Mouse (Mus musculus): ENCODE measurements around the gene Vrtn. TPM values are rescaled to one million over a fixed set of nuclear protein-coding genes. Genes with fewer than 3 reads are reported as not detected.

The Vrtn gene
- not detected for polyA plus RNA-seq (2017; shearing (Covaris generic))

GRCm38 (mm10) chr12:84640654-84641053 lies at the start of gene Vrtn:
Gene Vrtn, plus strand, starts transcription at chr12:84641019.

GRCm38 (mm10) chr12:84616977-84617630 lies 23.7 kb upstream of the Vrtn start, which contains the start of gene Abcd4:
Gene Abcd4, minus strand, starts transcription at chr12:84617413.

GRCm38 (mm10) chr12:84698319-84699081 lies 57.7 kb downstream of the Vrtn start, which contains the start of gene Syndig1l:
Gene Syndig1l, minus strand, starts transcription at chr12:84698831.

Other genes starting within 250 kb of the Vrtn start
- gene Entpd5, start 232.0 kb upstream of the Vrtn start, polyA plus RNA-seq (2017; shearing (Covaris generic)) = 61.3 TPM
- 0.88 TPM for gene Bbof1, start 231.9 kb upstream of the Vrtn start, polyA plus RNA-seq (2017; shearing (Covaris generic))
- gene Rnf113a2, start 223.8 kb upstream of the Vrtn start, polyA plus RNA-seq (2017; shearing (Covaris generic)) = 36.0 TPM
- gene Aldh6a1, start 190.0 kb upstream of the Vrtn start, polyA plus RNA-seq (2017; shearing (Covaris generic)) = 27.6 TPM
- 25.9 TPM for gene Lin52, start 189.6 kb upstream of the Vrtn start, polyA plus RNA-seq (2017; shearing (Covaris generic))
- not detected for gene Vsx2, start 71.3 kb upstream of the Vrtn start, polyA plus RNA-seq (2017; shearing (Covaris generic))
- 29.4 TPM for gene Abcd4, start 23.6 kb upstream of the Vrtn start, polyA plus RNA-seq (2017; shearing (Covaris generic))
- not detected for gene Syndig1l, start 57.8 kb downstream of the Vrtn start, polyA plus RNA-seq (2017; shearing (Covaris generic))
- 100 TPM for gene Npc2, start 132.1 kb downstream of the Vrtn start, polyA plus RNA-seq (2017; shearing (Covaris generic))
- gene Isca2, start 132.2 kb downstream of the Vrtn start, polyA plus RNA-seq (2017; shearing (Covaris generic)) = 105 TPM
- gene Ltbp2, start 235.5 kb downstream of the Vrtn start, polyA plus RNA-seq (2017; shearing (Covaris generic)) = 0.35 TPM

All from inflammation-experienced regulatory T-cells, adult 16 weeks (primary cell).